8 mouse cellular contexts compared by ENCODE assay signal in the genomic region with DNA sequence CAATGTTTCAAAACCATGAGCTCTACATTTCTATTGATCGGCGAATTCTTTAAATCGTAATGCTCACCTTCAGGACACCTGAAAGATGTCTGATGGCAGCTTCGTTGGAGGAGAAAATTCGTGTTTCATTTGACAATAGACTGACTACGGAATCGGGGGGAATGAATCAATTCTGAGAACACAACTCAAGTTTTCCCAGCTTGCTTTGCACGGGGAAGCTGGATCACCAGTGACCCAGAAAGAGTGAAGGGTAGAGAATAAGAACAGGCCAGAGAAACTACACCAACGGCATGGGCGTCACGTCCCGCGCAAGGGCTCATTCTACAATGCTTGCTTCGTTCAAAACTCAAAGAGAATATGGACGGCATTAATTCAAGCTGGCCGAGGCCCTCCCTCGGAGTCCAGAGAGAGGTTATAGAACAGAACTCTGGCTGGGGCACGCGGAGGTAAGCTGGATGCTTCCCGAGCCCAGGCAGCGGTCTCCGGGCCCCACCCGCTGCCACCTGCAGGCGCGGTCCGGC. TPM values are rescaled to one million over a fixed set of nuclear protein-coding genes. Genes with fewer than 3 reads are reported as not detected.
DNase-seq lines count a peak whose midpoint lies in the region; ATAC-seq and TF ChIP-seq lines count a peak whose summit lies in the region.

No protein-coding gene starts in this region.

- H3K4me3 ChIP-seq in erythroblast, embryonic 14.5 days (replicated peaks), result peak overlapping the region; percentile 88
- peak overlapping the region; percentile 81 for H3K4me3 ChIP-seq in limb, embryonic 15.5 days
- peak overlapping the region; percentile 76 for H3K4me3 ChIP-seq in stomach, postnatal 0 days (ENCODE audit: low read depth, low read length)

- 8% methylated on average over 26 of the region's 26 CpGs for WGBS in limb, embryonic 15.5 days
- 6% methylated on average over 25 of the region's 26 CpGs for WGBS in stomach, postnatal 0 days

- no peaks in the 10 kb centered on the region for H3K9me3 ChIP-seq in erythroblast, embryonic 14.5 days (ENCODE audit: control insufficient read depth, low read length)
- H3K9me3 ChIP-seq in limb, embryonic 15.5 days, result no peaks in the 10 kb centered on the region
- H3K9me3 ChIP-seq in stomach, postnatal 0 days (ENCODE audit: control insufficient read depth, low read length), result no peaks in the 10 kb centered on the region

- no peak for TF ChIP-seq EP300 in stomach, postnatal 0 days (optimal IDR thresholded peaks at IDR 0.05)

- H3K27ac ChIP-seq in limb, embryonic 15.5 days, result peak overlapping the region; percentile 84
- peak overlapping the region; percentile 78 for H3K27ac ChIP-seq in stomach, postnatal 0 days (replicated peaks)

- peak overlapping the region; percentile 58 for H3K4me2 ChIP-seq in limb, embryonic 15.5 days
- H3K4me2 ChIP-seq in stomach, postnatal 0 days (replicated peaks; ENCODE audit: low read depth), result peak overlapping the region; percentile 81

- H3K36me3 ChIP-seq in erythroblast, embryonic 14.5 days (ENCODE audit: control insufficient read depth), result peaks cover 16% of the 10 kb centered on the region
- H3K36me3 ChIP-seq in limb, embryonic 15.5 days, result peaks cover 20% of the 10 kb centered on the region; the same call in 1 of the 2 replicates
- H3K36me3 ChIP-seq in stomach, postnatal 0 days (ENCODE audit: control insufficient read depth, insufficient read depth, low read length), result peaks cover 3% of the 10 kb centered on the region; the same call in 1 of the 2 replicates

- peak overlapping the region; percentile 57 for H3K9ac ChIP-seq in limb, embryonic 15.5 days
- peak overlapping the region; percentile 76 for H3K9ac ChIP-seq in stomach, postnatal 0 days (ENCODE audit: low read length)

- H3K4me1 ChIP-seq in erythroblast, embryonic 14.5 days (ENCODE audit: control insufficient read depth), result peaks cover 55% of the 10 kb centered on the region
- H3K4me1 ChIP-seq in limb, embryonic 15.5 days, result peaks cover 43% of the 10 kb centered on the region
- H3K4me1 ChIP-seq in stomach, postnatal 0 days (replicated peaks; ENCODE audit: control insufficient read depth, insufficient read depth), result peaks cover 7% of the 10 kb centered on the region

- no peak for ATAC-seq in erythroblast, adult 5-6 weeks (replicated peaks; ENCODE audit: low FRiP score, poor library complexity, severe bottlenecking)
- no peak for ATAC-seq in limb, embryonic 15.5 days (ENCODE audit: insufficient number of reproducible peaks, low FRiP score, low TSS enrichment, low read depth)
- ATAC-seq in stomach, postnatal 0 days (ENCODE audit: low FRiP score, low TSS enrichment), result no peak

- DNase-seq in retina, embryonic 14.5 days (ENCODE audit: low spot score), result peak; percentile 7
- DNase-seq in retina, postnatal 1 day, result no peak
- no peak for DNase-seq in stomach, postnatal 0 days (ENCODE audit: low spot score)
- no peak for DNase-seq in adrenal gland, adult 2 months
- DNase-seq in right cerebral cortex, postnatal 36 days (ENCODE audit: low spot score in 2 of 2), result no peak

- TF ChIP-seq CTCF in stomach, postnatal 0 days (IDR thresholded peaks at IDR 0.05; ENCODE audit: low read depth), result no peak

- H3K27me3 ChIP-seq in erythroblast, embryonic 14.5 days (ENCODE audit: control insufficient read depth), result no peaks in the 10 kb centered on the region
- H3K27me3 ChIP-seq in limb, embryonic 15.5 days, result no peaks in the 10 kb centered on the region
- no peaks in the 10 kb centered on the region for H3K27me3 ChIP-seq in stomach, postnatal 0 days (ENCODE audit: control insufficient read depth, insufficient read depth, low read length)

RNA-seq across cellular contexts. Expression of a gene that starts 0.5 kb away (rescaled TPM):
- polyA plus RNA-seq in erythroblast, embryonic 14.5 days (2012), result 0.11 and 0.29 TPM in 2 replicates
- total RNA-seq in erythroblast, adult 5-6 weeks (2015; ENCODE audit: low replicate concordance), result 0.63 and 2.1 TPM in 2 replicates
- 2.0 and 3.1 TPM in 2 replicates for total RNA-seq in erythroblast, adult 5-6 weeks (2017; ENCODE audit: low replicate concordance)
- 6.5 and 6.8 TPM in 2 replicates for polyA plus RNA-seq in limb, embryonic 15.5 days (2015; fragmentation: Nextera tagmentation; extraction: Ambion mirVana)
- polyA plus RNA-seq in stomach, postnatal 0 days (2015; fragmentation: Nextera tagmentation; extraction: Ambion mirVana), result 1.8 and 2.1 TPM in 2 replicates
- total RNA-seq in adrenal gland, adult 2 months (2021), result 10 to 100 TPM; 10.4 to 12.2 TPM
- 6.5 and 8.6 TPM in 2 replicates for polyA plus RNA-seq in adrenal gland, adult 2 months (2012; rRNA removed)

RNA-seq across cellular contexts. Expression of a gene that starts 0.7 kb away (rescaled TPM):
- polyA plus RNA-seq in erythroblast, embryonic 14.5 days (2012), result 1.9 and 2.8 TPM in 2 replicates
- 1.0 and 5.4 TPM in 2 replicates for total RNA-seq in erythroblast, adult 5-6 weeks (2015; ENCODE audit: low replicate concordance)
- 4.9 and 7.7 TPM in 2 replicates for total RNA-seq in erythroblast, adult 5-6 weeks (2017; ENCODE audit: low replicate concordance)
- polyA plus RNA-seq in limb, embryonic 15.5 days (2015; fragmentation: Nextera tagmentation; extraction: Ambion mirVana), result 23.0 and 24.7 TPM in 2 replicates
- 8.2 and 8.7 TPM in 2 replicates for polyA plus RNA-seq in stomach, postnatal 0 days (2015; fragmentation: Nextera tagmentation; extraction: Ambion mirVana)
- total RNA-seq in adrenal gland, adult 2 months (2021), result 10 to 100 TPM; 29.2 to 39.3 TPM
- polyA plus RNA-seq in adrenal gland, adult 2 months (2012; rRNA removed), result 30.2 and 38.2 TPM in 2 replicates

RNA-seq across cellular contexts. Expression of a gene that starts 37.6 kb away (rescaled TPM):
- polyA plus RNA-seq in erythroblast, embryonic 14.5 days (2012), result not detected in 2 replicates
- not detected in 2 replicates for total RNA-seq in erythroblast, adult 5-6 weeks (2015; ENCODE audit: low replicate concordance)
- not detected in 2 replicates for total RNA-seq in erythroblast, adult 5-6 weeks (2017; ENCODE audit: low replicate concordance)
- not detected in 2 replicates for polyA plus RNA-seq in limb, embryonic 15.5 days (2015; fragmentation: Nextera tagmentation; extraction: Ambion mirVana)
- polyA plus RNA-seq in stomach, postnatal 0 days (2015; fragmentation: Nextera tagmentation; extraction: Ambion mirVana), result 0.30 and 0.74 TPM in 2 replicates
- not detected for total RNA-seq in adrenal gland, adult 2 months (2021)
- not detected in 2 replicates for polyA plus RNA-seq in adrenal gland, adult 2 months (2012; rRNA removed)

RNA-seq across cellular contexts. Expression of a gene that starts 49.7 kb away (rescaled TPM):
- polyA plus RNA-seq in erythroblast, embryonic 14.5 days (2012), result 0.17 and 0.30 TPM in 2 replicates
- 4.6 and 7.3 TPM in 2 replicates for total RNA-seq in erythroblast, adult 5-6 weeks (2015; ENCODE audit: low replicate concordance)
- 7.4 and 9.2 TPM in 2 replicates for total RNA-seq in erythroblast, adult 5-6 weeks (2017; ENCODE audit: low replicate concordance)
- polyA plus RNA-seq in limb, embryonic 15.5 days (2015; fragmentation: Nextera tagmentation; extraction: Ambion mirVana), result 14.8 and 15.9 TPM in 2 replicates
- 23.2 and 26.9 TPM in 2 replicates for polyA plus RNA-seq in stomach, postnatal 0 days (2015; fragmentation: Nextera tagmentation; extraction: Ambion mirVana)
- 10 to 100 TPM; 75.4 to 97.8 TPM for total RNA-seq in adrenal gland, adult 2 months (2021)
- 135 and 174 TPM in 2 replicates for polyA plus RNA-seq in adrenal gland, adult 2 months (2012; rRNA removed)

RNA-seq across cellular contexts. Expression of a gene that starts 52.6 kb away (rescaled TPM):
- not detected in 2 replicates for polyA plus RNA-seq in erythroblast, embryonic 14.5 days (2012)
- not detected in 2 replicates for total RNA-seq in erythroblast, adult 5-6 weeks (2015; ENCODE audit: low replicate concordance)
- not detected in 2 replicates for total RNA-seq in erythroblast, adult 5-6 weeks (2017; ENCODE audit: low replicate concordance)
- polyA plus RNA-seq in limb, embryonic 15.5 days (2015; fragmentation: Nextera tagmentation; extraction: Ambion mirVana), result 0.19 TPM in 1 of 2 replicates, not detected in the other
- polyA plus RNA-seq in stomach, postnatal 0 days (2015; fragmentation: Nextera tagmentation; extraction: Ambion mirVana), result not detected in 2 replicates
- 1 to 10 TPM in 1 of 2 experiments, not detected in 1; 9.8 TPM for total RNA-seq in adrenal gland, adult 2 months (2021)
- polyA plus RNA-seq in adrenal gland, adult 2 months (2012; rRNA removed), result not detected in 2 replicates
